Mouse (Mus musculus) left cerebral cortex, postnatal 25 days (tissue): ENCODE data around the gene Fancl. TPM values are rescaled to one million over a fixed set of nuclear protein-coding genes. Genes with fewer than 3 reads are reported as not detected.
"Not testable (repeated sequence)": the region's sequence is repeated elsewhere in the genome, so short reads cannot be mapped to it uniquely, and the experiment has no call there.

Experiments used
- DNase-seq, 2 experiments: peaks; one replicate each; pipeline ENCODE4 v3.0.0; 2022; ENCODE audit warnings: low spot score in 2 of 2, mixed read lengths in 1 of 2
- intact Hi-C: fragments of 180-260 bp; cut with DNase I; formaldehyde crosslinking; loops from one replicate; pipeline ENCODE4 v1.15.1; 2025
- total RNA-seq, 2 experiments: library from RNA; stranded (reverse); gene quantifications; 2 replicates each; pipeline ENCODE4 v1.2.3; 2021

Fancl gene
- total RNA-seq, result 10 to 100 TPM in 1 of 2 experiments, 1 to 10 TPM in 1; 9.4 to 10.4 TPM

DNA sequence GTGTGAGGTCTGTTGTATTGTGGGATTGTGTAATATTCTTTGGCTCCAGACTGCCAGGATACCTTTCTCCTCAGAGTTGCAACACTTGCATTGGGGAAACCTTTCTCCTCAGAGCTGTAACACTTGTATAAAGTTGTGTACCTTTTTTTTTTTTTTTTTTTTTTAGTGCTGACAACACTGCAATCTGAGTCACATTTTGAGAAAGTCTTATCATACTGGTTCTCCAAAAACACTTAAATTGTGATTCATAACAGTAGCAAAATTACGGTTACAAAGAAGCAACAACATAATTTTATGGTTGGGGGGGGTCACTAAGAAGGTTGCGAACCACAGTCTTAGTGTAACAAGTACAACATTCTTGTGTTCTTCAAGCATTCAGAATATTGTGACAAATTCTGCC is at the start of gene Fancl:
Gene Fancl, plus strand, starts transcription at position 165 of the 400 bp plus-strand sequence.
- intact Hi-C loops, result no loop called here
- no peak for DNase-seq

DNA sequence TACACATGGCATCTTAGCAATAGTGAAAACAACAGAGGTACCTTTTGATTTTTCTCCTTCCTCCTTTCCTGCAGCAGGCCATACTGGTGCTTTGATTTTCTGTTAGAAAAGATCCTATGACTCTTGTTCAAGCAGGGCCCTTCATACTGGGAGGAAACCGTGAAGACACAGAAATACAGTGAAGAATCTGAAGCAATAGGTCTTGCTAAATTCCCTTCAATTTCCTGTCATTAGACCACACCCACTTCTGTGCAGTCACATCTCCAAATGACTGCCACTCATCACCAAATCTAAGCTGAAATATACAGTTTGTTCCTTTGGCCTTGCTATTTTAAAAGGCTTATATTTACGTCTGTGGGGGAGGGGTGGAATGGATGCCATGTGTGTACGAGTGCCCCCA is 49.1 kb upstream of the Fancl start:
- intact Hi-C loops, result no loop called here
- no peak for DNase-seq

DNA sequence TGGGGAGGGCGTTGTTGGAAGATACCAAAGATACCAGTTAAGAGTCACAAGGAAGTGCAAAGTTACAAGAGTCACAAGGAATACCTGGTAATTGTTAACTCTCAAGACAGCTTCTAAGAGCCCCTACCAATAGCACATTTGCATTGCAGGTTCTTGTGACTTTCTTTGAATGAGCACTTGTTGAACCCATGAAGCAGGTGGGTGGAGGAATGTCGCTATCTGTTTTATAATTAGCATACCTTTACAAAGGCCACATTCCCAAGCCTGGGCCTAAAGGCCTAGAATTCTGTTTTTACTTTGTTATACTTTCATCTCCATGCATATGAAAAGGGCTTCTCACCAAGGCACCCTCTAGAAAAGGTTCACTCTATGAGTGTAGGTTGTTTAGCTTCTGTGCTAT is 15.8 kb upstream of the Fancl start:
- intact Hi-C loops, result not testable (repeated sequence)

DNA sequence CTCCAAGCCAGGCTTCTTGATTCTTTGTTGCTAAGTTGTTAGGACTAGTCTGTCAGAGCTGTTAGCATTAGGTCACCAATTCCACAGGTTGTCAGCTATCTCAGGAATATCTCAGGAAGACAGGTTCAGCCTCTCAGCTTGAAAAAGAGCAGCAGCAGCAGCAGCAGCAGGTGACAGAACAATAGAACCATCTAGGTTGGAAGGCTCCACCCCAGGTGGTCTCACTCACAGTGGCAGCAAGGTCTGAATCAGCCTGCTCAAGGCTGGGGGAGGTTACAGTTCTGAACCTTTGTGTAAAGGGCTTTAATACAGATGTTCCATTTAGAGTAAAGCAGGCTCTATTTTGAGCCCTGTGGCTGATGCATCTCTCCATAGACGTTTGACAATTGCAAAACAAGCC is 14.0 kb upstream of the Fancl start:
- DNase-seq, intact Hi-C loops: not testable (repeated sequence)

More for the DNA sequence above, 15.8 kb upstream of the Fancl start:
- not testable (repeated sequence) for DNase-seq

DNA sequence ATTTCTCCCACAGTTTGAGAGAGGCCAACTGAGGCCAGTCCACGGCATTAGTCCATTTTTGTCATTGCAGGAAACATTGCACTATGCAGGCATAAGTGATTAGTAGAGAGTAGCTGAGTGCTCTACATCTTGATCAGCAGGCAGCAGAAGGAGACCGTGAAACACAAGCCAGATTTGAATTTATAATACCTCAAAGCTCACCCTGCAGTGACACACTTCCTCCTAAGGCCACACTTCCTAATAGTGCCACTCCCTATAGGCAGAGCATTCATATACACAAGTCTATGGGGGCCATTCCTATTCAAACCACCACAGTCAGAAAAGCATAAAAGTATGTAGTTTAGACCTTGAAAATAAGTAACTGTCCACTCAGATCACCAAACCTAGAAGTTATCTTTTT is 11.8 kb upstream of the Fancl start:
- intact Hi-C loops, result no loop called here
- no peak for DNase-seq

DNA sequence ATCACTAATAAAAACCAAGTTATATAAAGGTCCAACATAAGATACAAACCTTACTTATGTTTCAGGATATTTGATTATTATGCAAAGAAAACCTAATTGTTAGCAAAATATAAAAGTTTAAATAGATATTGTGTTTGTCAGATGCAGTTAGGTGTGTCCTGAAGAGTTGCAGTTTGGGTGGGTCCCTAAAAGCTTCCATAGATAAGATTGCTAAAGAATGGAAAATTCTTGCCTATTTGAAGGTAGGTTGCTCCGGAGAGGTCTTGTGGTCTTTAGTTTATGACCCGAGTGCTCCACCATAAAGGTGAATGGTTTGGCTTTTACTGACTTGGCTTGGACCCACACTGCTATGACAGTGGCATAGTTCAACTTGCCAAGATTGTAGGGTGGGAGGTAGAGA is 7.9 kb upstream of the Fancl start:
- intact Hi-C loops, result no loop called here
- no peak for DNase-seq

DNA sequence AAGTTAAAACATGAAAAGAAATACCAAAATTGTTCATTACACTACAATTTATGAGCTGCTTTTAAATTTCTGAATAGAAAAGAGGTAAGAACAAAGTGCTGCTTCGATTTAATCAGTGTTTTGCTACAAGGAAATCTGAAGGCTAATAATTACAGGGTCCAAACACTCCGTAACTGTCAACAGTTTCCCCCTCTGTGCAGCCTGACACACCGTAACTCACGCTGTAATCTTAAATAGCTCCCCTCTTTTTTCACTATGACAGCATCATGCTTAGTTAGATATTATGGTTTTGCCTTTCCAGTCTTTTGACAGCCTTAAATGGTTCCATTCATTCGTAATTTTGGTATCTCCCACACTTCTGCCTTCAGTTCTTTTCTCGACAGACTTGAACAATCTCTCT is 4.4 kb upstream of the Fancl start:
- DNase-seq, result no peak
- intact Hi-C loops, result no loop called here

DNA sequence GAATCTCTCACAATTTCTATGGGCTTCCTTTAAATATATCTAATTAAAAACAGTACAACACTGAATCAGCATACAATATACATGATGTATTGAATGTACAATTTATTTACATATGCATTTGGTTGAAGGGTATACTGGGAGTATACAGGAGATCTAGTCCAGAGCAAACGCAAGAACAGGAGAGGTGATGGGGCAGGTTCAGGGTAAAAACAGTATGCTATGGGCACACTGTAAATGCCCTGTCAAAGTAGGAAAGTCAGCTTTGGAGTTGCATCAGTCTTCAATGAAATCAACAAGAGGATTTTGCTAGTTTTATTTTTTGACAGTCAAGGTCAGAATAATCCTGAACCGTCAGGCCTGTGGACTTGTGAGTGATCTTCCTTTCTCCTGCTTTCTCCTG is 743 bp downstream of the Fancl start:
- intact Hi-C loops, result no loop called here
- DNase-seq, result no peak

DNA sequence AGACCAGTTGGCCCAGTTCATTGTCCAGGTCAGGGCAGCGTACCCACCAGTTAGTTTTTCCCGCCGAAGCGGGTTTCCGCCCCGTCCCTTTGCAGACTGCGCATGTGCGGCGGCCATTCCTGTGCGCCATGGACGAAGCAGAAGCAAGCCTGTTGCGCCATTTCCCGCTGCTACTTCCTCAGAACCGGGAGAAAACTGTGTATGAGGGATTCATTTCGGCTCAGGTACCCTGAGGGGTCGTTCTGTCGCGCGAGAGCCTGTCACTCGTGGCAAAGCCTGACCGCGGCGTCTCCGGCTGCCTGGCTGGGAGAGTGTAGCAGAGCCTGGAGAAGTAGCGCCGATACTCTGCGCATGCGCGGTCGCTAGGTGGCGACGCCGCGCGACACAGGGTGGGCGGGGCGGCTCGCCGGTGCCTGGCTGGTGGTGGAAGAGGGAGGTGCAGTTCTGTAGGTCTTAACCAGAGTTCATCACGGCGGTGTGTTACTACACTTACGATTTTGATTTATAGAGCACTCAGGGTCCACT is 1.2 kb downstream of the Fancl start:
- intact Hi-C loops, result no loop called here

DNA sequence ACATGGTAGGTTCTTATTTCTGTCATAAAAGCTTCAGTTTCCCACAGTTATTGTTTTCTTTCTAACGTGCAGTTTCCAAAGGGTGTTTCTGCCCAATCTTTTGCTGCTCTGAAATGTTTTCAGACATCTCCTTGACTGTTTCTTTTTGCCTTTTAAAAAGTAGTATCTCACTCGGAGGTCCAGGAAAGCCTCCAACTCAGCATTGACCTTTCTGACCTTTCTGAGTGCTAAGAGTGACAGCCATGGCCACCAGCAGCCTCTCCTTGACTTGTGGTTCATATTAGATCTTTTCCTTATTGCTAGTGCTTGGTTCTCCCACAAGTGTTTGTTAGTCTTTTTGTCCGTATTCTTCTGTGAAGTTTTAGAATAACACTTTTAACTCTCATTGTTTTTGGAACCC is 9.6 kb downstream of the Fancl start:
- intact Hi-C loops, result no loop called here
- DNase-seq, result no peak

More for the DNA sequence above, 1.2 kb downstream of the Fancl start:
- DNase-seq, result peak; percentile 94 to 95

DNA sequence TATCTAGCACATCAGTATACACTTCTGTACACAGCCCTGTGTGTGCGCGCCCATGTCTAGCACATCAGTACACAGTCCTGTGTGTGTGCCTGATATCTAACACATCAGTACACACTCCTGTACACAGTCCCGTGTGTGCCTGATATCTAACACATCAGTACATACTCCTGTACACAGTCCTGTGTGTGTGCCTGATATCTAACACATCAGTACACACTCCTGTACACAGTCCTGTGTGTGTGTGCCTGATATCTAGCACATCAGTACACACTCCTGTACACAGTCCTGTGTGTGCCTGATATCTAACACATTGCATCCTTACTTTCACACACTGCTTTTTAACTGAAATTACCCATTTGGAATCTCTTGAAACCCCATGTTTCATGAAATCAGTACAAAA is 27.0 kb downstream of the Fancl start:
- intact Hi-C loops, result no loop called here

DNA sequence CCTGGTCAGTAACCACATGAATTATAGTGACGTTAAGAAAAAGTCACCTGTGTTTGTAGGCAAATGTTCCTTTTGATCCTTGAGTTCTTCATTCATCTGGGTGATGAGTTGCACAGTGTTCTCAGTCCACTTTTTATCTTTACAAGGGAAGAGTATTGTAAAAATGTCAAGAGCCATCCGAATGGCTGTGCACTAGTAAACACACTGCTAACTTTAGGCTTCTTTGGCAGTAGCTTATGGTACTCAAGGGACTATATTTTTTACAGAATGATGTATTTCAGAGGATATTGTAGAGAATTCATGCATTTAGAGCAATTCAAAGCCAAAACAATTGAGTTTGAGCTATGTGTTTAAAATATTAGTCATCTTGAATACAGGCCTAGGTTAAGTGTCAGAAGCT is 35.5 kb downstream of the Fancl start:
- no peak for DNase-seq
- intact Hi-C loops, result no loop called here

More for the DNA sequence above, 27.0 kb downstream of the Fancl start:
- no peak for DNase-seq

DNA sequence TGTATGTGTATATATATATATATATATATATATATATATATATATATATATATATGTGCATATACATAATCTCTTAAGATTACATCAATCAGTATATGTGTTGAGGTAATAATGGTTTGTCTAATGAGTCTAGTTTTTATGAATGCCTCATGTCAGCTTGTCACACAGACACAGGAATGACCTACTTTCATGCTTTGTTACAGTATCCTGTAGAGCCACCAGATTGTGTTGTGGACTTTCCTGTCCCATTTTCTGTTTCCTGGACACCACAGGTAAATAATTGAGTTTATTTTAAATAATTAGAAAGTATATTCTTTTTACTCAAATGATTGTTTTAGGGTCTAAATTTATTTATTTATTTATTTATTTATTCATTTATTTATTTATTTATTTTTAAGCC is 48.3 kb downstream of the Fancl start:
- intact Hi-C loops, result no loop called here
- no peak for DNase-seq

DNA sequence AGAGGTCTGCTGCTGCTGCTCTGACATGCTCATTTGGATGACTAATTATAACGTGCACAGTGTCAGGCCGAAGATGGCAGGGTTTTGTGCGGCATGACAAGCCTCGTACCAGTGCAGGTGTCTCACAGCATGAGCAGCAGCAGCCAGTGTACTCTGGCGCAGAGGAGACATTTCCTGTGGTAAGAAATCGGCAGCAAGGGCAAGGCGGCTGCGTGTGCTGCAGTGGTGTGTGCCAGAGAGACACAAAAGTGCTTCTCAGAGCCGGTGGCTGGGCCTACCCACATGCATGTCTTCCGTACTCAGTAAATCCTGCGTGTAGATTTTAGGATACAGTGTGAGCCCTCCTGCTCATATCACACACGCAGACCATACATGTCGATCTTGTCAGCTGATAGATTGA is 51.9 kb downstream of the Fancl start:
- peak; percentile 13 for DNase-seq
- intact Hi-C loops, result no loop called here

DNA sequence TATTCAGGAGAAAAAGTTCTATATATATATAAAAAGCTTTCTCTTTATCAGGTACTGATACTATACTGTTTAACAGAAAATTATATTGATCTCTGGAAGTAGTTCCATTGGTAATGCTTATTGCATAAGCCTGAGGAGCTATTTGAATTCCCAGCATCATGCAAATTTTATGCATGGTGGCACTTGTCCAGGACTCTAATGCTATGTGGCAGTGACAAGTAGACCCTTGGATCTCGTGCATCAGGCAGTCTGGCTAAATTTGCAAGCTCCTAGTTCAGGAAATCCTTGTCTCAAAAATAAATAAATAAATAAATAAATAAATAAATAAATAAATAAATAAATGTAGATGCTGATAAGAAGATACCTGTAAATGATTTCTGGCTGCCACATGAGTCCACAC is 55.2 kb downstream of the Fancl start:
- intact Hi-C loops, result no loop called here

DNA sequence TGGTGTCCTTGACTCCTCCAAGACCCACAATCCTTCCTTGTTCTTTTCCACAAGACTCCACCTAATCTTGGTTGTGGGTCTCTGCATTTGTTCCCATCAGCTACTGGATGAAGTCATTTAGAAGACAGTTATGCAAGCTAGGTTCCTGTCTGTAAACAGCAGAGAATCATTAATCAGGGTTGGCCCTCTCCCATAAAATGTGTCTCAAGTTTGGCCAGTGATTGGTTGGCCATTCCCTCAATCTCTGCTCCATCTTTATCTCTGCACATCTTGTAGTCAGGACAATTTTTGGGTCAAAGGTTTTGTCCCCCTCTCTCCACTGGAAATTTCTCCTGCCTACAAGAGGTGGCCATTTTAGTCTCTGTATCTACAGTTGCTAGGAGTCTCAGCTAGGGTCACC is 58.4 kb downstream of the Fancl start:
- DNase-seq, result no peak
- intact Hi-C loops, result no loop called here

More for the DNA sequence above, 55.2 kb downstream of the Fancl start:
- no peak for DNase-seq

DNA sequence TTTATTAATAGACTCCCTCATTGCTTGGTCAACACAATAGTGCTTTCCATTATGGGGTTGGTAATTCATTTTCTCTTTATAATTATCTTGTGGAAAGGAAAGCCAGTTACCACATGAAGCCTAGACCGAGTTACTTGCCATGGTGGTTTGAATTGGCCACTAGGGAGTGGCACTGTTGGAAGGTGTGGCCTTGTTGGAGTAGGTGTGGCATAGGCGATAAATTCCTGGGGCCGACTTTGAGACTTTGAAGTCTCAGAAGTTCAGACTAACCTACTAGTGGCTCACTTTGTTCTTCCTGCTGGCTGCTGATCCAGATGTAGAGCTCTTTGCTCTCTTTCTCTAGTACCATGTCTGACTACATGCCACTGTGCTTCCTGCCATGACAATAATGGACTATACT is 63.9 kb downstream of the Fancl start:
- DNase-seq, result no peak
- intact Hi-C loops, result no loop called here

DNA sequence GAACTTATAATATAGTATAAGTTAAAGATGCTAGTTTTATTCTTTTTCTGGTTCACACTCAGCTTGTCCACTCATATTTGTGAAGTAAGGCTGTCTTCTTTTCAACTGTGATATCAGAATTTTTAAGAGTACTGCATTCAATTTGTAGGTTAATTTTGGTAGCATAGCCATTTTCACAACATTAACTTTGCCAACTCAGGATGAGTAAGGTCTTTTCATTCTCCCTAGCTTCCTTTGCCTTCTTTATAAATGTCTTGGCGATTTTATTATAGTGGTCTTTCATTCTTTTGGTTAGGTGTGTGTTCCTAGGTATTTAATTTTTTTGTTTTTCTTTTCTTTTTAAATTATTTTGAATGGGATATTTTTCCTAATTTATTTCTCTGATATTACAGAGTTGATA is 64.7 kb downstream of the Fancl start:
- intact Hi-C loops, result no loop called here
- no peak for DNase-seq

DNA sequence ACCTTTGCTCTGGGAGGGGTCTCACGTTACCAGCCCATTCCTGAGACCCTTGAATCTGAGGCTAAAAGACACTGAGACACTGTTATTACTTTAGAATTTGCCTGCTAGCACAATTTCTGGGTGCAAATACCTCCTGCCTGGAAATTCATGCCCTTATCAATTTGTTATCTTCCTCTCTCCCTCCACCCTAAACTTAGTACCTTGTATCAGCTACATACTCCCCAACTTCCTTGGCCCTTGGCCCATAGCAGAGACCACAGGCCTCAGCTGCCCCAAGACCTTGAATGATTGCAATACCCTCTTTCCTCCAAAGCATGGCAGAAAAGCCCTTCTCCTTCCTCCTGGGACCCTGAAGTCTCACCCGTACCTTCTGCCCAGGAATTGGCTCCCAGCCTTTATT is 65.3 kb downstream of the Fancl start:
- intact Hi-C loops, result no loop called here
- no peak for DNase-seq

DNA sequence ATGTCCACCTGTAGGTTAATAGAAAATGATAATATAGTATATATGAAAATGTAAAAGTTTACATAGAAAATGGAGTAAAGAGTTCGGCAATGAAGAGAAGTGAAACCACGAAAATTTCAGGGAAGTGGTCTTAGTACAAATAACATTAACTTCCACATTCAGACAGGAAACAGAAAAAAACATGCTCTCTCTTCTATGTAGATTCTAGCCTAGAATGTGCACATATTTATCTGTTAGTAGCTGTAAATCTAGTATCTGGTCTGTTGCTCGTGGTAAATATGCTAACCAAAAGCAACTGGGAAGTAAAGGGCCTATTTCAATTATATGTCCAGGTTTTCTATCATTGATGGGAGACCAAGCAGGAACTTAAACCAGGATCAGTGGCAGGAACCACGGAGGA is 66.8 kb downstream of the Fancl start:
- DNase-seq, result no peak
- intact Hi-C loops, result no loop called here

DNA sequence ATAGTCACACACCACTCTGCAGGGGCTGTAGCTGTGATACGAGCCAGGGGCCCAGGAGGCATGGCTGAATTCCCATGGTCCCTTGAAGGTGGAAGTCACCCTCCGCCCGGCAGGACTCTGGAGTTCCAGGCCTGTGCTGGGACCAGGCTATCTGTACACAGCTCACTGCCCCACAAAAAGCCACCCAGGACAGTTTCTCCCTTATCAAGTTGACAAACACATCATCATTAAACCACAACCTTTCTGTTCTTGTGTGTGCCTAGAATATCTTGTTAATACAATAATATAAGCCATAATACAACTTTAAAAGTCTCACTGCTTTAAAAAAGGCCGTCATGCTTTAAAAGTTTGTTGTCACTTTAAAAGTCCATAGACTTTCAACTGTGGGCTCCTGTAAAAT is 68.1 kb downstream of the Fancl start:
- intact Hi-C loops, result no loop called here
- no peak for DNase-seq

DNA sequence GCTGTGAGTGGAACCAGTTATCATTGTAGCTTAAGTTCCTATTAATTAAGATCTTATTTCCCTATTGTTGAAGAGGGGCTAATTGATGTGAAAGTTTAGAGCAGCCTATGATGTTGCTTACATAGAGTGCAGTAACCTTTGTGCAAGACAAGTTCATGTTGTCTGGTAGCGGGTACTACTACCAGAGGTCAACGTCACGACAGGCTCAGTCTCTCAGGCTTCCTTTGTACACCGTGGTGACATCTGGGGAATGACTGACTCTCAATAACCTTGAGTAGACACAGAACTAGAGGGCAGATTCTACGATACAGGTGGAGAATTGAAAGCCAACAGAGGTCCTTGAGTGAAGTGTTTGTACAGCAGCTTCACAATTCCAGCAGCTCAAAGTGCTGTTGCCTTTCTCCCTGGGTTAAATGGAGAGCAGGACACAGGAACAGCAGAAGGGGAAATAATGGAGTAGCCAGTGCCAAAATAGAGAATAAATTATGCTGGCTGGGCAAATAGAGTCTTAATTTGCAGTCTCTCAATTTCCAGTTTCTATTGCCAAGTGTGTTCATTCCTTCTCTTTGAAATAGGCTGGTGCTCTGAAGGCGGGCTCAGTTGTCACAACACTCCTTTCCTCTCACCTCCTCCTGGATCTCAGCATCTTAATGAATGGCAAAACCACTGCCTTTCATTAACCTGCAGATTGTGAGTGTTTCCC is 91.3 kb downstream of the Fancl start:
- DNase-seq, result no peak
- intact Hi-C loops, result no loop called here
